Mouse (Mus musculus) c-Kit-positive CD71-negative TER-119-negative erythroid progenitor cells, embryonic 14.5 days (primary cell): ENCODE results near the gene Olfr1269.

ENCODE experiments used
- DNase-seq: peaks from one replicate; pipeline ENCODE4 v3.0.0-alpha.2; 2013; ENCODE audit warnings: low read depth

Gene Olfr1269

GRCm38 (mm10) chr2:90121312-90121711 is at the start of gene Olfr1269:
TSS of gene Olfr1269 (minus strand) at chr2:90121412.
- DNase-seq, result no peak

- no peak for DNase-seq
Measured at GRCm38 (mm10) chr2:90153916-90154315, 32.7 kb upstream of the Olfr1269 start.

- no peak for DNase-seq
Measured at GRCm38 (mm10) chr2:90152991-90153390, 31.8 kb upstream of the Olfr1269 start, which contains the start of gene Olfr1270. TSS of gene Olfr1270 (minus strand) at chr2:90153091.

- DNase-seq, result no peak
Measured at GRCm38 (mm10) chr2:90142196-90142595, 21.0 kb upstream of the Olfr1269 start, which contains the start of gene Olfr32. TSS of gene Olfr32 (minus strand) at chr2:90142296.

GRCm38 (mm10) chr2:90070065-90070464 is 51.1 kb downstream of the Olfr1269 start:
- DNase-seq, result no peak
